Mouse (Mus musculus) embryo, embryonic 10 days (tissue): Measurements from ENCODE around the gene Clic3.

Experiments used
- DNase-seq: peaks from one replicate; pipeline ENCODE4 v3.0.0-alpha.2; 2015; ENCODE audit warnings: low spot score

The Clic3 gene

GRCm38 (mm10) chr2:25442682-25443081, 14.0 kb upstream of the Clic3 start:
- no peak for DNase-seq

GRCm38 (mm10) chr2:25450853-25451647, 5.6 kb upstream of the Clic3 start:
- DNase-seq: no peak

GRCm38 (mm10) chr2:25452951-25453350, 3.7 kb upstream of the Clic3 start:
- no peak for DNase-seq

GRCm38 (mm10) chr2:25457022-25457896, 621 bp downstream of the Clic3 start:
- no peak for DNase-seq

- no peak for DNase-seq
These were observed 2.3 kb downstream of the Clic3 start for GRCm38 (mm10) chr2:25458911-25459310.

GRCm38 (mm10) chr2:25460135-25460534, 3.5 kb downstream of the Clic3 start:
- DNase-seq: no peak

GRCm38 (mm10) chr2:25460551-25461309, 4.1 kb downstream of the Clic3 start, which contains the start of gene Paxx:
Paxx (minus strand) TSS chr2:25461094.
- peak; percentile 96 for DNase-seq

GRCm38 (mm10) chr2:25461407-25461806, 4.8 kb downstream of the Clic3 start:
- no peak for DNase-seq

GRCm38 (mm10) chr2:25463630-25464029, 7.0 kb downstream of the Clic3 start:
- no peak for DNase-seq

- no peak for DNase-seq
These were observed 8.6 kb downstream of the Clic3 start for GRCm38 (mm10) chr2:25465256-25465655.

GRCm38 (mm10) chr2:25465816-25466635, 9.4 kb downstream of the Clic3 start:
- peak; percentile 20 for DNase-seq

- DNase-seq: no peak
These were observed 11.1 kb downstream of the Clic3 start for GRCm38 (mm10) chr2:25467606-25468303.

GRCm38 (mm10) chr2:25468962-25469915, 12.6 kb downstream of the Clic3 start:
- DNase-seq: no peak

- DNase-seq: no peak
These were observed 13.3 kb downstream of the Clic3 start, which contains the start of gene Ptgds for GRCm38 (mm10) chr2:25469969-25470368. Ptgds (minus strand) TSS chr2:25470046.

- no peak for DNase-seq
These were observed 15.9 kb downstream of the Clic3 start for GRCm38 (mm10) chr2:25472550-25472949.

- no peak for DNase-seq
These were observed 20.9 kb downstream of the Clic3 start for GRCm38 (mm10) chr2:25477541-25477940.

- no peak for DNase-seq
These were observed 21.5 kb downstream of the Clic3 start for GRCm38 (mm10) chr2:25477967-25478675.

GRCm38 (mm10) chr2:25479551-25480311, 23.1 kb downstream of the Clic3 start:
- DNase-seq: no peak
